Mouse (Mus musculus) CH12.LX (cell line): ENCODE results near the gene Fzd2. TPM values are rescaled to one million over a fixed set of nuclear protein-coding genes. Genes with fewer than 3 reads are reported as not detected.

Experiments
- DNase-seq: peaks from one replicate; pipeline ENCODE4 v3.0.0-alpha.2; 2013; ENCODE audit errors: extremely low read depth
- H3K27ac ChIP-seq: 2 replicates; pipeline ENCODE4 v1.5.1; 2012; ENCODE audit warnings: low read depth, mild to moderate bottlenecking, control low read depth, moderate library complexity; ENCODE audit not compliant: insufficient read depth
- H3K27me3 ChIP-seq: replicated peaks from 2 replicates; pipeline ENCODE3; 2012; ENCODE audit warnings: inconsistent platforms
- H3K36me3 ChIP-seq, 2 experiments: replicated peaks in 1 of 2; 2 replicates each; pipeline versions ENCODE3 to v1.6.1; 2012; ENCODE audit warnings: inconsistent platforms in 1 of 2, low read length in 1 of 2, mild to moderate bottlenecking in 1 of 2, mixed read lengths in 1 of 2, moderate library complexity in 1 of 2; ENCODE audit not compliant: control insufficient read depth in 1 of 2, insufficient read depth in 1 of 2
- H3K4me1 ChIP-seq, 2 experiments: 2 replicates each; pipeline ENCODE4 v1.6.1; 2012; ENCODE audit warnings: inconsistent platforms in 1 of 2, moderate library complexity in 1 of 2; ENCODE audit not compliant: insufficient read depth in 2 of 2, control insufficient read depth in 1 of 2
- H3K4me2 ChIP-seq: 2 replicates; pipeline ENCODE4 v1.6.1; 2012; ENCODE audit warnings: low read depth, mild to moderate bottlenecking, control low read depth; ENCODE audit not compliant: poor library complexity, insufficient read depth, severe bottlenecking
- H3K4me3 ChIP-seq, 3 experiments: fragments of 150-350 bp in 1 of 3; sonication (generic) in 1 of 3; replicated peaks in 1 of 3; 2 replicates each; pipeline versions ENCODE3 to v1.5.1; 2011 to 2012; ENCODE audit warnings: low read depth in 2 of 3, low read length in 2 of 3, mild to moderate bottlenecking in 2 of 3, moderate library complexity in 2 of 3, control low read depth in 1 of 3, improper control_type of control experiment in 1 of 3, inconsistent platforms in 1 of 3, mixed read lengths in 1 of 3; ENCODE audit not compliant: poor library complexity in 1 of 3
- H3K79me2 ChIP-seq: replicated peaks from 2 replicates; pipeline ENCODE4 v1.6.1; 2012; ENCODE audit warnings: mild to moderate bottlenecking, moderate library complexity; ENCODE audit not compliant: control insufficient read depth, poor library complexity, insufficient read depth, severe bottlenecking; ENCODE audit errors: extremely low read depth
- H3K9ac ChIP-seq: 2 replicates; pipeline ENCODE4 v1.6.1; 2012; ENCODE audit warnings: low read depth, mild to moderate bottlenecking, control low read depth, moderate library complexity; ENCODE audit not compliant: insufficient read depth
- H3K9me3 ChIP-seq: replicated peaks from 2 replicates; pipeline ENCODE3; 2012; ENCODE audit warnings: low read length, inconsistent platforms, mixed read lengths
- CHD1 ChIP-seq: IDR thresholded peaks from 2 replicates; pipeline ENCODE4 v1.6.1; 2012; ENCODE audit warnings: low read depth, low read length, improper control_type of control experiment, inconsistent platforms
- CHD2 ChIP-seq: IDR thresholded peaks from 2 replicates; pipeline ENCODE4 v1.6.1; 2011; ENCODE audit warnings: low read length, improper control_type of control experiment
- E2F4 ChIP-seq: IDR thresholded peaks from 2 replicates; pipeline ENCODE4 v1.6.1; 2011; ENCODE audit warnings: low read depth, low read length, improper control_type of control experiment; ENCODE audit not compliant: insufficient replicate concordance
- ELF1 ChIP-seq: IDR thresholded peaks from 2 replicates; pipeline ENCODE4 v1.6.1; 2014; ENCODE audit warnings: low read depth, mild to moderate bottlenecking, inconsistent platforms, low read length, improper control_type of control experiment
- ETS1 ChIP-seq: conservative IDR thresholded peaks from 2 replicates; pipeline ENCODE4 v1.6.1; 2012; ENCODE audit warnings: low read depth, mild to moderate bottlenecking, inconsistent platforms, low read length, improper control_type of control experiment, moderate library complexity
- JUN ChIP-seq: IDR thresholded peaks from 2 replicates; pipeline ENCODE4 v1.6.1; 2011; ENCODE audit warnings: low read depth, mild to moderate bottlenecking, low read length, improper control_type of control experiment, moderate library complexity; ENCODE audit not compliant: insufficient read depth
- JUND ChIP-seq: conservative IDR thresholded peaks from 2 replicates; pipeline ENCODE4 v1.6.1; 2011; ENCODE audit warnings: low read depth, low read length, improper control_type of control experiment
- MAX ChIP-seq: IDR thresholded peaks from 2 replicates; pipeline ENCODE4 v1.6.1; 2011; ENCODE audit warnings: low read length, improper control_type of control experiment
- MAZ ChIP-seq: IDR thresholded peaks from 2 replicates; pipeline ENCODE4 v1.6.1; 2012; ENCODE audit warnings: low read depth, mild to moderate bottlenecking, inconsistent platforms, low read length, improper control_type of control experiment, moderate library complexity
- MYC ChIP-seq: IDR thresholded peaks from 2 replicates; pipeline ENCODE4 v1.6.1; 2011; ENCODE audit warnings: low read depth, mild to moderate bottlenecking, improper control_type of control experiment, low read length
- RAD21 ChIP-seq: IDR thresholded peaks from 2 replicates; pipeline ENCODE4 v1.6.1; 2011; ENCODE audit warnings: low read depth, mild to moderate bottlenecking, low read length, improper control_type of control experiment, moderate library complexity
- SMC3 ChIP-seq: IDR thresholded peaks from 2 replicates; pipeline ENCODE4 v1.6.1; 2011; ENCODE audit warnings: low read depth, low read length, improper control_type of control experiment
- TBP ChIP-seq: conservative IDR thresholded peaks from 2 replicates; pipeline ENCODE4 v1.6.1; 2011; ENCODE audit warnings: low read depth, low read length, improper control_type of control experiment
- UBTF ChIP-seq: IDR thresholded peaks from 2 replicates; pipeline ENCODE4 v1.6.1; 2012; ENCODE audit warnings: low read depth, mild to moderate bottlenecking, inconsistent platforms, low read length, improper control_type of control experiment, moderate library complexity
- USF1 ChIP-seq: IDR thresholded peaks from 2 replicates; pipeline ENCODE4 v1.6.1; 2014; ENCODE audit warnings: low read depth, mild to moderate bottlenecking, inconsistent platforms, low read length, improper control_type of control experiment
- ZC3H11A ChIP-seq: IDR thresholded peaks from 2 replicates; pipeline ENCODE4 v1.6.1; 2012; ENCODE audit warnings: low read depth, mild to moderate bottlenecking, inconsistent platforms, low read length, improper control_type of control experiment
- ZMIZ1 ChIP-seq: IDR thresholded peaks from 2 replicates; pipeline ENCODE4 v1.6.1; 2012; ENCODE audit warnings: low read depth, mild to moderate bottlenecking, inconsistent platforms, low read length, improper control_type of control experiment
- ZNF384 ChIP-seq: IDR thresholded peaks from 2 replicates; pipeline ENCODE4 v1.6.1; 2012; ENCODE audit warnings: low read depth, low read length, improper control_type of control experiment, inconsistent platforms
- dilution Hi-C: fragments of 300-500 bp; cut with MboI; formaldehyde crosslinking; loops from 2 replicates; pipeline ENCODE4 v1.14.3; 2020; ENCODE audit warnings: low sequenced_read_pairs; ENCODE audit not compliant: extremely low pct_unique_long_range_greater_than_20kb, extremely low pct_ligation_motif_present
- in situ Hi-C: fragments of 300-500 bp; cut with MboI; formaldehyde crosslinking; loops from 3 replicates; pipeline ENCODE4 v1.14.3; 2019; ENCODE audit warnings: low sequenced_read_pairs, low pct_ligation_motif_present, low pct_unique_long_range_greater_than_20kb, mixed read lengths
- polyA plus RNA-seq: library from polyadenylated mRNA; unstranded; fragments of >175 nt; gene quantifications from 2 replicates; pipeline ENCODE4 v1.2.1, GENCODE M21; 2012; ENCODE audit warnings: low read depth; ENCODE audit not compliant: insufficient read length
- total RNA-seq, 2 experiments: library from RNA; depleted of rRNA; stranded (reverse); fragments of 300-350 nt in 1 of 2; fragments of >200 nt in 1 of 2; gene quantifications; 2 replicates each; pipeline ENCODE4 v1.2.3; 2012 to 2014

Fzd2 gene
- total and polyA plus RNA-seq, 3 experiments: 0.13 to 0.35 (median 0.20) TPM

DNA sequence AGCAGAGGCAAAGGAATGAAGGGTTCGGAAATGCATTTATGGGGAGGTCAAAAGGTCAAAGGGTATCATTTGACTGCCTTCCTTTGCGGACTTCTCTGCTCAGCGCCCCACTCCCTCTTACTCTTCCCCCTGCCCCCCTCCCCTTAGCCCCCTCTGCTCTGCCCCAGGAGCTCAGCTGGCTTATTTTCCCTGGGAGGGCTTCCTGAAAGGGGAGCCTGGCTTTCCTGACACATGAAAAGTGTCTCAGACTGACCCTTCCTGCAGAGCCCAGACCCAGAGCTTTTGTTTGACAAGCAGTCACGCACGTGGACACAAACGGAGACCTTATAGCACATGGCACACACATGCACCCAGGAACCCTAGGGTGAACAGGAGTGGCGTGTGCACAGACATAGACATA is 26.5 kb downstream of the Fzd2 start:
- no peak for TF ChIP-seq RAD21
- no peak for TF ChIP-seq ETS1
- TF ChIP-seq SMC3: no peak
- TF ChIP-seq CHD2: no peak
- no peak for TF ChIP-seq UBTF
- no peak for TF ChIP-seq E2F4
- no peak for TF ChIP-seq CHD1
- no peak for TF ChIP-seq JUND
- no peak for TF ChIP-seq ZMIZ1
- dilution Hi-C loops (no loop called here), in situ Hi-C loops (no loop called here)
- no peak overlapping the region for H3K4me2 ChIP-seq
- H3K79me2 ChIP-seq: no peaks in the 10 kb centered on the region
- no peak overlapping the region for H3K27ac ChIP-seq
- no peak overlapping the region for H3K4me3 ChIP-seq
- H3K27me3 ChIP-seq: peaks cover 64% of the 10 kb centered on the region
- no peaks in the 10 kb centered on the region for H3K9me3 ChIP-seq
- no peaks in the 10 kb centered on the region for H3K36me3 ChIP-seq
- no peak for DNase-seq
- H3K4me1 ChIP-seq: peaks cover 0 to 8% of the 10 kb centered on the region in 2 experiments; a peak in 2 of 4 replicates
- H3K9ac ChIP-seq: no peak overlapping the region

GRCm38 (mm10) chr11:102631203-102631602 is 27.0 kb downstream of the Fzd2 start:
- dilution Hi-C loops (no loop called here), in situ Hi-C loops (no loop called here)
- TF ChIP-seq ELF1 (no peak), JUND (no peak), USF1 (no peak), MAZ (no peak), ZC3H11A (no peak), SMC3 (no peak), ZNF384 (no peak), MYC (no peak), JUN (no peak), MAX (no peak), TBP (no peak)
- no peak for DNase-seq
- Histone ChIP-seq H3K9me3 (no peaks in the 10 kb centered on the region), H3K27me3 (peaks cover 67% of the 10 kb centered on the region), H3K27ac (no peak overlapping the region), H3K79me2 (no peaks in the 10 kb centered on the region), H3K4me3 (no peak overlapping the region), H3K4me2 (no peak overlapping the region), H3K36me3 (no peaks in the 10 kb centered on the region), H3K9ac (no peak overlapping the region), H3K4me1 (peaks cover 0 to 8% of the 10 kb centered on the region in 2 experiments; a peak in 2 of 4 replicates)
